Mouse (Mus musculus): ENCODE data around the gene Psmb9.
"Not testable (repeated sequence)": the region's sequence is repeated elsewhere in the genome, so short reads cannot be mapped to it uniquely, and the experiment has no call there.

DNA sequence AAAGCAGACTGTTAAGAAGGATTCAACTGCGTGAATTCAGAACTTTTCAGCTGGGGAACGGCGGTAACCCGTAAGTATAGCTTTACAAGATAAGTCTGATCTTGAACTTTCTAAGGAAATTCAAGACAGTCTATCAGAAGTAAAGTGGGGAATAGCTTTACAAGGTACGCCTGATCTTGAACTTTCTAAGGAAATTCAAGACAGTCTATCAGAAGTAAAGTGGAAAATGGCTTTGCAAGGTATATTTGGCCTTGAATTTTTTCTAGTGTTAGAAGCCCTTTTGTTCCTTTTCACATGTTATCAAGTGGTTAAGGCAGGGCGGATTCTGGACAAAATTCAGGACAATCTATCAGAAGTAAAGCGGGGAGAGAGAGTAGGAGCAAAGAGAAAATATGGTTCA is 32.2 kb upstream of the Psmb9 start:
- TF ChIP-seq POLR2A (IDR thresholded peaks at IDR 0.05; ENCODE audit: insufficient read length, low read depth); USF1 (IDR thresholded peaks at IDR 0.05; ENCODE audit: low read depth); SRF (IDR thresholded peaks at IDR 0.05; ENCODE audit: control insufficient read depth, insufficient read length, low read depth): not testable (repeated sequence)

Data from myocyte (in vitro differentiated cells).